Mouse (Mus musculus) kidney, postnatal 36 days (tissue): ENCODE measurements around the gene Kcnma1.

Experiments
- DNase-seq, 2 experiments: peaks; one replicate each; pipeline ENCODE4 v3.0.0; 2021 to 2022; ENCODE audit warnings: mixed read lengths in 2 of 2

The Kcnma1 gene

DNA sequence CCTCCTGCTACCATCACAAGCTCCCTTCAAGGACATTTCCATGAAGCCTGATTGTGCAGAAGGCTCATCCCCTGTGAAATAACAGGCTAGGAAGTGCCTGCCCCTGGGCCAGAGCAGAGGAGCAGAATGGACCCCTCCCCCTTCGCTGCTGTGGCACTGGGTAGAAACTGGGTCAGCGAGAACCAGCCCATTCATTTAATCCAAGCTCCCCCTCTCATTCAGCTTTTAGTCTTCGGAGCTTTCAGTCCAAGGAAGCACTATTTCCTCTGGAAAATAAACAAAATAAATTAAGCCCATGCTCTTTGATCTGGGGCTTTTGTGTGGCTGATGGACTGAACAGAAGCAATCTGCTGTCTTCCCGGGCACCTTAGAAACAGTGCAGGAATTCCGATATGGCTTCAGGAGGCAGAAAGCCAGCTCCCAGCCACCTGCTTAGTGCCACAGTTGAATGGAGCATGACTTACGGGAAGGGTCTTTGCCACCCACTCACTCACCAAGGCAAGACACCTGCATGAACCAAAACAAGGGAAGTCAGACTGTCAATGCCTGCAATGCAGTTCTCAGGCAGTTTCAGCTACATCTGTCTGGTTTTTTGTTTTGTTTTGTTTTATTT is 165.7 kb downstream of the Kcnma1 start:
- DNase-seq = no peak

DNA sequence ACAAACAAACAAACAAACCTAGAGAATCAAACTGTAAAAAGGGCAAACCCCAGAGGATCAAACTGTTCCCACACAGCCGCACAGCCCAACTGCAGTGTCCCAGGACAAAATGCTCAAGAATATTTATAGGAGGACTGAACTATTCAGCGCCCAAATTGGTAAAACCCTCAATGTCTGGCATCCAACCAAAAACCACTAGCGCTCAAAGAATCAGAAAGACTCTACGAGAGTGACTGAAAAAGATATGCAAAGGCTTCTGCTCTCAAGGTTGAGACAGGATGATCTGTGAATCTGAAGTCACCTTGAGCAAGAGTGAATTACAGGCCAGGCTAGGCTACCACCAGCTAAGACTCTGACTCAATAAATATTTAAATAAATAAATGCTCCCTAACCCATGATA is 167.6 kb downstream of the Kcnma1 start:
- no peak for DNase-seq

DNA sequence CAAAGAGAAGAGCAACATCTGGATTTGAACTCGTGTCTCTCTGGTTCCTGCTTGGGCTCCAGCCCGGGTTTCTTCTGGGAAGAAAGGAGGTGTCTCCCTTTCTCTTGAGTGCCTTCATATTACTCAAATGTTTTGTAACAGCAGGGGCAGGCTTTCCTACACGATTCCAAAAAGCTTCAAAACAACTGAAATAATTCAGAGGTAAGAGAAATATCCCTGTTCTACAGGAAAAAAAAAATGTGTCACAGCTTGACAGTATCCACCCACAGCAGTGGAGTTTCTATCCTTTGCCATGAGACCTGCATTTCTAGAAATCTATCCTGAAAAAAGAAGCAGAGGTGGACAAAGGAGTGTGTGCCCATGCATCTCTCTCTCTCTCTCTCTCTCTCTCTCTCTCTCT is 172.3 kb downstream of the Kcnma1 start:
- no peak for DNase-seq

DNA sequence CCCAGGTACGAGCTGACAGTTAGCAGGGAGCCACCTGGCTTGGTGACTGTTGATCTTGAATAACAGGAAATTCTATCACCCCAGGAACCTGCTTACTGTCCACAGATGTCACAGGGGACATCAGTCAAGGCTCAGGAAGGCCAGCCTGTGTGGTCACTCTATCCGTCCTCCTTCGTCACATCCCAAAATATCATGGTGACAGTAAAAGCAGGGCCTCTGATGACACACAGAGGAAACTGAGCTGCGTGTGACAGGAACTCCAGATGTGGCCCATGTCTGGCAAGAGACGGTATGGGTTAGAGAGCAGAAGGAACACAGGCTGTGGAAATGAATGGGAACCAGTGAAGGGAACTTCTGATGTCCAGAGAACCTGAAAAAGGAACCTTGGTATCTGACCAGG is 174.7 kb downstream of the Kcnma1 start:
- DNase-seq = no peak

DNA sequence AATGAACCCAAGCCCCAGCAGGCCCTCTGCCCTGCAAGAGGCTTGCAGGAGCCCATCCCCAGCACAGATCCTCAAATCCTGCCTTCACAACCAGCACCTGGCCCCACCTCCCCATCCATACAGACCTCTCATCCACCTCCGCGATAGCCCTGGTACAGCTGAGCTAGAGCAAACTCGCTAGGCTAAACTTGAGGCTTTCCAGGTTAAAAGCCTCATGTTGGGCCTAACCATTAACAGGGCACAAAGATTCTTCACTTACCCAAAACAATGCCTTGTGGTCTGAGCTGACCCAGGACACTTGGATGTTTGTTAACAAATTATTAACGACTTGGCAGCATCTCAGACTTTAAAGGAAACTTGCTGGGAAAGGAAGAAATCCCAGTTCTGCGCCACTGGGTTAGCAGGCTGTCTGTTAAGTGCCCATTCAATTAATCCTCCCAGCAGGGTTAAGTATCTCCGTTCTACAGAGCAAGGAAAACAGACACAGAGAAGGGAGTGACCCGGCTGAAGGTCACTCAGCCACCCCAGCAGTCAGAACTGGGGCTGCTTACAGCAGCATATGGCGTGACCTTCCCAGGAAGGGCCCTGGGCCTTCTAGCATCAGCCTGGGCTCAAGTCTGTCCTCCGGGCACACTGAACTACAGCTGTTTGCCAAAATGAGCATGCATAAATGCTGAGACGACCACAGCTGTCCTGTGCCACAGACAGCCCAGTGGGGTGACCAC is 178.7 kb downstream of the Kcnma1 start:
- peak; percentile 60 to 90 for DNase-seq

DNA sequence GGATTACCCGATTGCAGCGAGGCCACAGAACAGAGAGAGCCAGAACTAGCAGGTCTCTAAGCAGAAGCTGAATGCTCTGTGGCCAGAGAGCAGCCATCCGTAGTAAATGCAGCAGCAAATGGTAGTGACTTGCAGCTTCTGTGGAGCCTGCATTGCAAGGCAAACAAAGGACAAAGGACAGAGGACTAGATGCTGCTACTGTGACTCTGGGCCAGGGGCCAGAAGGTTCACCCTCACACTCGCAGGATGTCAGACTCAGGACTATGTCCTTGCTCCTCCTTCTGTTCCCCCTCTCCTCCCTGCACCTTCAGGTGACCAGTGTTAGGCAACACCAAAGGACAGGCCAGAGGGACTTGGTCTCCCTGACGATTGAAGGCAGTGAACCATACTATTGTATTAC is 183.0 kb downstream of the Kcnma1 start:
- peak; percentile 80 to 86 for DNase-seq

DNA sequence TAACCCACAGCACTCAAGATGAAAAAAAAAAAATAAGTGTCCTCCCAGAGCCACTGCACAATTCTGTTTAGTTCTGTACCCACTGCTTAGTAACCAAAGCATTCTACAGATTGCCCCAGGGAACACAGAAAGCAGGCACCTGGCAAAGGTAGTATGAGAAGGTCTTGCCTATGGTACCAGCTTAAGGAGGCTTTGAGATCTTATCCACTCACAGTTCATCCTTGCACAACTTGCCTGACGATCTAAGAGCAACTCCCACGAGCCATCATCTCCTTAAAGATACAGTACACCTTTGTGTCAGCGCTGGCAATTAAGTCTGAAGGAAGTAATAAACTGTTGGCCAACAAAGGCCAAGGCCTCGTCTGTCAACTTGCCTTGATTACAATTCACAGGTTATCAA is 184.0 kb downstream of the Kcnma1 start:
- no peak for DNase-seq

DNA sequence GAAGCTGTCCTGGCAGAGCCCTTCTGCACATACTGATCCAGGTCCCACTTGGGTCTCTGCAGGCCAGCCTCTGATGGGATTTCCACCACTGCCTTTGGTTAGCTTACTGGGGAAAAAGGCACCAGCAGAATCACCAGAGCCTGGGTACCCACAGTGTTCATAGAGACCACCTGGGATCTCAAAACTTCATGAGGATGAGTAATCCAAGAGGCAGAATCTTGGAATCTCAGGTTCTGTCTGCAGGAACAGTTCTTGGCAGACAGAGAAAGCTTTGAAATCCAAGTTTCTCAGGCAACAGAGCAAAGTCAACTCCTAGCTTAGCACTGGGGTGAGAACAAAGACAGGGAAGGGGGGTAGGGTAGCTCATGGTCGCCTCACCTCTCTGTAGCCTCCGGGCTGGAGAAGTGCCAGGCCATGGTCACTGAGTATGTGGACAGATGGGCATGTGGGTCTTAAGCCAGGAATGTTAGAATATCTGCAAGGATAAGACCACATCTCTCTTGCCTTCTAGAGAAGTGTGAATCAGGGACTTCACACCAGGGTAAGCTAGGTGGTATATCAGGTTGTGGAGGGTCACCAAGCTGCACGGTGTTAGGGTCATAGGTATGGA is 185.5 kb downstream of the Kcnma1 start:
- peak; percentile 12 to 43 for DNase-seq

DNA sequence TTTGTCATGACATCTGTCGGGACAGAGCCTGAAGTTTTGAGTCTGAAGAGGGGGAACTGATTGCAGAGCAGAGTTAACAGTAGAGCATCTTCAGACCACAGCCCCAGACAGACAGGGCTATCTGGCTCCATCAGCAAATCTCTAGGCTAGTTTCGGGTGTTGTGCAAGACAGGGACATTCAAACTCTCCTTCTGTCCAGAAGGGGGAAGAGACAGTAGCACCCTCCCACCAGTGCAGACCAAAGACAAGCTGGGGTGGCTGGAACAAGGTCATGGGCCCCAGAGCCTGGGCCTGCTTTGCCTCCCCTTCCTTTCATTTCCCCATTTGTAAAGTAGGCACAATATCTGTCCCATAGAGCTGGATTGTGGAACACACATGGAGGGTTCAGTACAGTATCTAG is 189.4 kb downstream of the Kcnma1 start:
- no peak for DNase-seq

DNA sequence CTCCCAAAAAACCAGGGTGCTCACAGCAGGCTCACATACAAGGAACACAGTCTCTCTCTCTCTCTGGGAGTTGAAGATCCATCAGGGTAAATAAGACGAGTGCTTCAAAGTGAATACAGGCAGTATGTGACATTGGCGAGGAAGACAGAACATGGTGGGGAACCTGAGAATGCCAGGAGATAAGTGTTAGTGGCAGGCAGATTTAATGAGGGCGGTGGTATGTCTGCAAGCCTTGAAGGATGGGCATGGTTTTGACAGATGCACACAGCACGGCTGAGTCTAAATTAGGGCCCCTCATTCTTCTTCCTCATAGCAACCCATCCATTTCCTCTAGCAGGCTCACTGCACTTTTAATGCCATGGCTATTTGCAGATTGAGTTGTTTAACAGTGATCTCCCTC is 190.0 kb downstream of the Kcnma1 start:
- no peak for DNase-seq

DNA sequence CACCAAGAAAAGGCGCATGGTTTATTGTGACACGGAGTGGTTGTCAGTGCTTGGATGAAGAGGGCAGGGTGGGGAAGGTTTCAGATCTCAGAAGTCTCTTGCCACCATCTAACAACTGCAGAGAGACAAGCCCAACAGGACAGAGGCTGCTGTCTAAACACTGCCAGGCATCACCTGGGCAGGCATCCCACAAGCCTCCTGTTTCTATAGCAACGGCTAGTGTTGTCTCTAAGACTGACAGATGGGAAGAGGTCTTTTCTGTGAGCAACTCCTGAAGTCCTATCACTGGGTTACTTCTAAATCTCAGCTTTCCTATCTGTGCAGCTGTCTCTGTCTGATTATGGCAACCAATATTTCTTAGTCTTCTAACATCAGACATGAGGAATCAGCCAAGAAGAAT is 196.7 kb downstream of the Kcnma1 start:
- DNase-seq = no peak

DNA sequence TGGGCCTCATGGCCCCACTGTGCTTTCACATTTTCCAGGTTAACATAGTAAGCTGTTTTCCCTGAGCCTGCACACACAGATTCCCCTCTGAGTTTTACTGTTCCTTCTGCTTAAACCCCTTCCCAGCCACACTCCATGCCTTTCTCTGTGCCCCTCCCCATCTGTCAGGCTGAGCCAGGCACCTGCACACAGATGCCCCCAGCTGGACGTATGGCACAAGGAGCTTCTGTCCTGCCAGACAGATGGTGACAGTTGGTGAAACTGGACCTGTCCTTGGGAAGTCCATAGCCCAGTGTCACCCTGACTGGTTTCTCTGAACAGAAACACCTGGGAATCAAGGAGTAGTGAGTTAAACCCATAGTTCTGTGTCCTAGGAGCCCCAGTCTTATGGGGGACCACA is 204.2 kb downstream of the Kcnma1 start:
- DNase-seq = no peak

DNA sequence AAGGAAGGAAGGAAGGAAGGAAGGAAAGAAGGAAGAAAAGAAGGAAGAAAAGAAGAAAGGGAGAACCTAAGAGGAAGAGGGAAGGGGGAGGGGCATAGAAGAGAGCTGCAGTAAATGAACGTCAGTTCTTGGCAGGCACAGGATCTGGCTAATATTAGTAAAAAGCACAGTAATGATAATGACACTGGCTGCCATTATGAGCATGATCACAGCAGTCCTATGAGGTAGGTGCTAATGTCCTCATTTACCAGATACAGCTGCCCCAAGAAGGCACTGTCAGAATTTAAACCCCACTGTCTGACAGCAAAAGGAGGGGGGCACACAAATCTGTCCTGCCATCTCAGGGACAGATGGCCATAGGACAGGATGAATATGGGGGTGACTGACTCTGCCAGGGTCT is 205.2 kb downstream of the Kcnma1 start:
- DNase-seq = no peak

DNA sequence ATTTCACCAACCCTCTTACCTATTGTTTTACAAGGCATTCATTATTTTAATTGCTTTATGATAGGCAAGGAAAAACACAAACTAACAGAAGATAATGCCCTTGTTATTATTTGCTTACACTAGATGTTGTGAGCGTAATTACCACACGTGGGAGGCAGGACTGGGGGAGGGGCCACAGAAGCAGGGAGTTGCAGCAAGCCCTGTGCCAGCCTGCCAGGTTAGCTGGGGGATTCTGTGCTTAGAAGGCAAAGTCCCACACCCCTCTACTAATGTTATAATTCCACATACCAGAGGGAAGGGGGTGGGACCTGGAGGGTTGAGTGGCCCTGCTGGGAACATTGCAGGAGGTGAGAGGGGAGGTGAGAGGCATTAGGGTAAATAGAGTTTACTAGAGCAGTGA is 207.9 kb downstream of the Kcnma1 start:
- DNase-seq = no peak

DNA sequence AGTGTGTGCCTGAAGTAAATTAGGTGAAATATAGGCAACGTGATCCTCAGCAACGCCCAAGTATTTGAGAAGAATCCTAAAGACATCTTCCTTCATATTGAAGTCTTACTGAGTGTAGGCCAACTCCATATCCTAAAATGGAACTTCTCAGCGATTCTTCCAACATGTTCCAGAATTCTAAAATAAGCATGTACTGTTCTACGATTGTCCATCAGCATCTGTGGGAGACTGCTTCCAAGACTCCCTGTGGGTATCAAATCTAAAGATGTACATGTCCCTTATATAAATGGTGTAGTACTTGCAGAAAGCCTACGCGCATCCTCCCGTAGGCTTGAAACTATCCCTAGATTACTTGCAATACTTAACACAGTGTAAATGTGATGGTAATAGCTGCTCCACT is 217.4 kb downstream of the Kcnma1 start:
- no peak for DNase-seq

DNA sequence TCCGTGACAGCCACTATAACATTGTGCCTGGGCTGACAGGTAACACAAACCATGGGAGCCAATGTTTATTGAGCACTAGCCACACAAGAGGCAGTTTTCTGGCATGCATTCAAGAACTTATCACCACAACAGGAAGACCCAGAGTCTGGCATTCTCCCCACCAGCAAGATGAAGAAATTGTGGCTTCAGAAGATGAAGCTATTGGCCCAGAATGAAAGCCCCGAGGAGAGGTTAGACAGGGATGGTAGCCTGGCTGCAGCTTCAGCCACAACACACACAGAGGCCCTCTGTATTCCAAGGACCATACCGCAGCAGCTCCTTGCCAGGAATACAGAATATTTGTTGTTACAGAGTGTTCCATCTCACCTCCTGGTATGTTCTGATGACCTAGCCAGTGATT is 221.6 kb downstream of the Kcnma1 start:
- DNase-seq = no peak

DNA sequence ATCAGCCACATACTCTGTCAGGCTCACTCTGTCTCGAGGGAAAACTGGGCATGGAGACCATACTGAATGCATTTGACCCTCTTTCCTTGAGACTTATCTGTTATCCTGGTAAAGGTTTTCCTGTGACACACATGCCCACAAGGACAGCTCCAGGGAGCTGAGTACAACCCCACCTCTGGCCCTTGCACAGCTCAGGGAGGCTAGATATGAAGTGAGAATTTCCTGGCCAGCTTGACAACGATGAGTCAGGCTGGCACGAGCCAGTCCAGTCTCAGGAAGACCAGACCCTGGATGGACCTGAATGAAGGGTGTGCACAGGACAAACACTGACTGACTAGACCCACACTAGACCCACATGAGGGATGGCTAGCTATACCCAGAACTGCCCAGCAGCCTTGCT is 222.2 kb downstream of the Kcnma1 start:
- DNase-seq = no peak

DNA sequence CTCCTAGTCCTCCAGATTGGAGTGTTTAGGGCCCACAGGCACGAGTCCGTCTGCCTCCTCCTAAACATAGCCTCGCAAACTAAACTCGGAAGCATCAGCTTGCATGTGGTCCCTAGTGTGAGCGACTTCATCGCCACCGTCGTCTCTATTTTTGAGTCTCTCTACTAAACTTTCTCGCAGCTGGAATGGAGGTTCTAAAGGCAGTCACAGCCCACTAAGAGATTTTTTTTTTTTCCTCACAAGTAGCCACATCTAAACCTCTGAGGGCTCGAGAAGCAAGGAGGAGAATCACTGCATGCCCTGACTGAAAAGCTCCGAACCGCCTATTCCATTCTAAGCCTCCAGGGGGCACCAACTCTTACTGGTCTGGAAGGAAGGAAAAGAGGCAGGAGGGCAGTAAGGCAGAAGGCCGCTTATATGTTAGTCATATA is 223.0 kb downstream of the Kcnma1 start:
- DNase-seq = peak; percentile 47 to 82

DNA sequence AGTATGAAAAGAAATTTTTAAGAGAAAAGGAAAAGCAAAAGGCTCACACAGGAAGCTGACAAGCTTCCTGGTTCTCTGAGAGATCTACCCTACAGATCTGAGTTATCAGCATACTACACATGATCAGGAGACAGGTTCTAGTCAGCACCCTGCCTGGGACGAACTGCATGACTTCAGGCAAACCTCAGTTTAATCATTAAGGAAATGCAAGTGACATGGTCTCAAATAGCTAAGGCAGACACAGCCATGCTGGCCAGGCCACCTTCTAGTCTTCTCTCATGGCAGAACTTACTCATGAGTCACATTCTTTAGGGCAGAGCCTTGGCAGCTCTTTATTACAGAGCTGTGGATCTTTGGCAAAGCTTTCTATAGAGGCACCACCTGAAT is 227.6 kb downstream of the Kcnma1 start:
- DNase-seq = peak; percentile 14

DNA sequence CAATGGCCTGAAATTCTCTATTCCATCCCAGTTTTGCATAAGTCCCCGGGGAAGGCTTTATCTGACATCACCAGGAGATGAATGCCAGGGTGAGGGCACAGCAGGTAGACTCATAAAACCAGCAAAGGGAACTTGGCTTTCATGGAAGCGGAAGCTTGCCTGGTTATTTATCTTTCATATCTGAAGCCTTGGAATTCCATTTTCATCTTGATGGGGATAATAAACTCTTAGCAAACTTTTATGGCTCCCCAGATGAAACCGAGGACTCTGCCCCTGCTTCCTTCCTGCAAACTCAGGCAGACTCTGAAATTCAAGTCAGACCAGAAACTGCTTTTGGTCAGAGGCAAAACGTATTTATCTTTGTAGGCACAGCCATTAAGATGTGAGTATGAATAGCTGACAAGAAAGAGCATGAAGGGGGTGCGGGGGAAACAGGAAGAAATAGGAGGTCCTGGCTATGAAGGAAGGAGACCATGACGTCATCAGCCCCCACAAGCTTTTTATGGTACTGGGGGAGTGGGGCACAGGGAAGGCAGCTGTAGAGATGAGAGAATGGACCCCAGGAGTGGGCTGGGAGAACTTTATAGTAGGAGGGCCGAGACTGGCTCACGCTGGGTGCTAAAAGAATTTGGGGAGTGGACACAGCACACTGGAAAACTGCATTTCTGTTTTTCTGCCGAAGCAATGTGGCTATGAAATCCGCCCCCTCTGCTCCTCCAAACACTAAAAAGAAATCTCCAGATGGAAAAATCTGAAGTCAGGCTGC is 228.2 kb downstream of the Kcnma1 start:
- no peak for DNase-seq

DNA sequence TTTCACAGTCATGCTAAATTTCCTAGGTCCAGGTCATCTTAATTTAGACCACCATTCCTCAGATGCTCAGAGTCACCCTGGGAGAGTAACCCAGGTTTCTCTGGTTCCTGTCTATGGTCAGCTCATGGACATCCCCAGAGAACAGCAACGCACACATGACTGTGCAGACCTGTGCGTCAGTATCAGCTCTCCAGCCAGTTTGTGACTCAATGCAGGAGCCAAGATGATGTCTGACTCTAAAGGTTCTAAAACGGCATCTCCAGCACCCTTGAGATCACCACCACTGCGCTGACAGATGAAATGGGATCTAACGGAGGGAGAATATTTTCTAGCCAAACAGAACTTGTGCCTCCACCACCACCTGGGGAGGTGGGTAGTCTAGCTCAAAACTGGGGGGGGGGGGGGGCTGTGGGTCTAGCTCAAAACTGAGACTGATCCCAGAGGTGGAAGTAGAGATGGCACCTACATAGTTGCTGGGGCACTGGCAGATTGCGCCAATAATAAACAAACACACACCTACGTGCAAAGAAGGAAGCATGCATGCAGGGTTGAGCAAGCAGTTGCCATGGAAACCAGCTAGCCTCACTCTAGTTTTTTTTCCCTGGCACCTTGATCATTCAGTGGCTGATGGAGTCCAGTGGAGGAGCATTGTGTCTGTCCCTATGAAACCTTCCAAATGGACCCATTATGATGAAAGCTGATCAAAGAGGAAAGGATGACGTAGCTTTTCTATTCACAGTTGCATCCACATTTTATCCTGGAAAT is 231.3 kb downstream of the Kcnma1 start:
- DNase-seq = no peak

DNA sequence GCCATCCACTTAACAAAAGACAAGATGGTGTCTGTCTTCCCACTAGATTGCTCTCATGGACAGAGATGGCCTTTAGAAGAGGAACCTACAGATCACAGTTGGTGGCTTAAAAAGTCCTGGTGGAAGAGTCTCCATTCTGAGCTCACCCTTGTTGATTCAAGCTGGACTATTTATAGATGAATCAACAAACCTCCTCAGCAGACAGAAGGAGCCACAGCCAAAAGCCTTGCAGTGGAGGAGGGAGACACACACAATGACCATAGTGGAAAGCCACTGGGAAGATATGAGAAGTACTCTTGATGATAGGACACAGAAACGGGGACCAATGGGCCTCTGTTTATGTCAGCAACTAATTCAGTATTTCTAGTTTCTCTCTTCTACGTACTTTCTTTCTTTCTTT is 239.7 kb downstream of the Kcnma1 start:
- DNase-seq = no peak

DNA sequence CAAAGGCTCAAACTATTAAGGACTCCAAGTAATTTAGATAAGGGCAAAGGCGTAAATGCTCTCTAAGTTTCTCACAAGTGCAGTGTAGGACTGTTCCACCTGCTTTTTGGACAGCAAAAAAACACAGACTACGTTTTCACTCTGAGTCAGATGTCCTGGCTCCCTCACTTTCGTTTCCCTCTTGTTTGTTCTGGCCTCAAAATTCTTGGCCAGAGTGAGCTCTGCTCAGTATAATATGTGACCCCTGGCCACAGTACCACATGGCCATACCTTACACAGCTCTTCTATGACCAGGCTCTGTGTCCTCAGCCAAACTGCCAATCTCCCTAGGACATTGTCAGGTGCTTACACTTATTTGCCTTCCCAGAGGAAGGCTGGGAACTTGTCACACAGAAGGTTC is 241.6 kb downstream of the Kcnma1 start:
- DNase-seq = no peak
